Mouse (Mus musculus): ENCODE results near the gene Ppp1r21. TPM values are rescaled to one million over a fixed set of nuclear protein-coding genes. Genes with fewer than 3 reads are reported as not detected.

Ppp1r21 gene
- total RNA-seq, 2 experiments from 2014 or later: 84.6 to 85.9 TPM

GRCm38 (mm10) chr17:88556688-88557087 lies 26.8 kb downstream of the Ppp1r21 start:
- DNase-seq (ENCODE audit: low spot score in 2 of 2): no peak

GRCm38 (mm10) chr17:88558168-88558842 lies 28.4 kb downstream of the Ppp1r21 start:
- peak; percentile 65 to 68 for DNase-seq (ENCODE audit: low spot score in 2 of 2)
- intact Hi-C loops (cut with DNase I): loop anchor here (2.0 kb wide), 1 partner anchor 28 kb away; the partner anchor contains the start of gene Ppp1r21

More at GRCm38 (mm10) chr17:88556688-88557087, 26.8 kb downstream of the Ppp1r21 start:
- intact Hi-C loops (cut with DNase I): no loop called here

DNA sequence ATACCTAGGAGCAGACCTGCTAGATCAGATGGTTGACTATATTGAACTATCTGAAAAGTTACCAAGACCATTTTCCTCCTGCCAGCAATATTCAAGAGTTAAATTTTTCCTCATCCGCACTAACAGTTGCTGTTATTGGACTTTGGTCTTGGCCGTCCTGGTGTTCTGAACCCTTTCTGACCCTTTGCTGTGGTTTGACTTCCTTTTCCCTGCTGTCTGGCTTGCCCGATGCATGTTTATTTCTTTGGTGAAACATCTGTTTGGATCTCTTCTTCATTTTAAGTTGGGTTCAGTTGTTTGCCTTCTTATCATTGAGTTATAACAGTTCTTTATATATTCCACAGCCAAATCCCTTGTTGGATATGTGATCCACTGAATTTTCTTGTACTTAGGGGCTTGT lies 33.7 kb downstream of the Ppp1r21 start:
- intact Hi-C loops (cut with DNase I): no loop called here

GRCm38 (mm10) chr17:88569807-88570540 lies 40.1 kb downstream of the Ppp1r21 start:
- intact Hi-C loops (cut with DNase I): no loop called here
- DNase-seq (ENCODE audit: low spot score in 2 of 2): no peak

More for the DNA sequence above, 33.7 kb downstream of the Ppp1r21 start:
- no peak for DNase-seq (ENCODE audit: low spot score in 2 of 2)

- DNase-seq (ENCODE audit: low spot score in 2 of 2): no peak
- intact Hi-C loops (cut with DNase I): no loop called here
Measured at GRCm38 (mm10) chr17:88570784-88571183, 40.9 kb downstream of the Ppp1r21 start.

DNA sequence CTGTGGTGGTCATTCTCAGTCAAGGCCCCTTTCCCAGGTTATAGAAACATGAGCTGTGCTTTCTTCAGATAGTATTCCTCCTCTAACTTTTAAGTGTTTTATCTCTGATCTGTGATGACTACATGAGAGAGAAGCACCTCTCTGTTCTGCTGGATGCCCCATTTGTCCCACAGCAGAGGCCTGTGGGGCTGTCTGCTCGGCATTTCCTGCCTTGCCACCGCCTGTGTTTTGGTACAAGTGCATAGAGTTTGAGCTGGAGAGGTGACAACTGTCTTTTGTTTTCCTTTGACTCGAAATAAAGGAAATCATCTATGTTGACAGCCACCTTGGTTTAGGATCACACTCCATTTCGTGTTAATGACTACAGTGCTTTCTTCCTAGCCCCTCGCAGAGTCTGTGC lies 44.9 kb downstream of the Ppp1r21 start:
- intact Hi-C loops (cut with DNase I): no loop called here
- DNase-seq (ENCODE audit: low spot score in 2 of 2): no peak

GRCm38 (mm10) chr17:88578522-88579242 lies 48.8 kb downstream of the Ppp1r21 start:
- intact Hi-C loops (cut with DNase I): no loop called here
- DNase-seq (ENCODE audit: low spot score in 2 of 2): no peak

DNA sequence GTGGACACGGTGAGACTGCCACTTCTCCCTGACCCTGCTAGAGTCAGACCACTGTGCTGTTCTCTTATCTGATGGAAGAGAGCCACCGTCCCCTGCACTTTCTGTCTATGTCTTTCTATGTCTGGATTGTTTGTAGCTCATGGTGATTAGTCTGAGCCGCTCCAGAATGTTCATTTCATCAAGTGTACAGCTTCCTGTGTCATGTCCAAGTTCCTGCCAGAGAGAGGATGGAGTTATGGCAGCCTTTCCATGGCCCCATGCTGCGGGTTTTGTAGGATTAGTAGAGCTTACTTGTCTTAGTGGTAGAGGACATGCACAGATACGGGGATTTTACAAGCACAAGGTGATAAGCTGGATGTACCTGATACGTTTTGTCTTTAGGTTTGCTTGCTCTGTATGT lies 50.6 kb downstream of the Ppp1r21 start:
- intact Hi-C loops (cut with DNase I): no loop called here

GRCm38 (mm10) chr17:88581511-88582021 lies 51.6 kb downstream of the Ppp1r21 start:
- intact Hi-C loops (cut with DNase I): no loop called here
- peak in 1 of 2 experiments; percentile 28 for DNase-seq (ENCODE audit: low spot score in 2 of 2)

More for the DNA sequence above, 50.6 kb downstream of the Ppp1r21 start:
- DNase-seq (ENCODE audit: low spot score in 2 of 2): no peak

DNA sequence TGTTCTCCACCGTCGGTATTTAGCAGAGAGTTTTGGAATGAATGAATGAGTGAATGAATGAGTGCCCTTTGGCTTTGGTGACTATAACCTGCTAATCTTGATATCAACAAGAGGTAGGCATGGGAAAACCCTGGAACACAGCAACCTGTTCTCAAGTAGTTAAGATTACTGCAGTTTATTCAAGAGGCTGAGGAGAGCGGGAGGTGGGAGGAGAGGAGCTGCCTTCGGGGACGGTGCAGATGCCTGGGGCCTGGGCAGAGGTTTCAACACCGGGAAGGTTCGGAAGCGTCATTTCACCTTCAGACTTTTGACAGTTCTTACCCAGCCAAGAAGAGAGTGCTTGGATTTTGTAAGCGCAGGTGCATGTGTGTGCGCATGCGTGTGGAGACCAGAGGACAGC lies 53.1 kb downstream of the Ppp1r21 start:
- no peak for DNase-seq (ENCODE audit: low spot score in 2 of 2)
- intact Hi-C loops (cut with DNase I): no loop called here

DNA sequence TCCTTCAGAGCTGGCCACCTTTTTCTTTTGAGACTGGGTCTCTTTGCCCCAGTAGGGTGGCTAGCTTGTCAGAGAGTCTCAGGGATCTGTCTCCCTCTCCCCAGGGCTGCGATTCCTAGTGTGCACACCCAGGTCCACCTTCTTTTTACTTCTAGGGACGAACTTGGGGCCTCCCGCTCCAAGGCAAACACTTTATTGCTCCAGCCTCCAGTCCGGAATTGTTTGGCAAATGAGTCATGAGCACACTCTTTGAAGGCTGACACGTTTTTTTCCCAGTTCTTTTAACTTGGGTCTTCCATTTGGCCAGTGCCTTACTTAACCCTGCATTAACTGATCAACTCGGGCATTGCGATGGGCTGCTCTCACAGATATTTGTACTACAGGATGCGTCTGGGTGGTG lies 53.5 kb downstream of the Ppp1r21 start:
- intact Hi-C loops (cut with DNase I): no loop called here
- DNase-seq (ENCODE audit: low spot score in 2 of 2): no peak

GRCm38 (mm10) chr17:88587371-88587770 lies 57.5 kb downstream of the Ppp1r21 start:
- no peak for DNase-seq (ENCODE audit: low spot score in 2 of 2)
- intact Hi-C loops (cut with DNase I): no loop called here

- intact Hi-C loops (cut with DNase I): no loop called here
- DNase-seq (ENCODE audit: low spot score in 2 of 2): no peak
Measured at GRCm38 (mm10) chr17:88588228-88588627, 58.3 kb downstream of the Ppp1r21 start.

DNA sequence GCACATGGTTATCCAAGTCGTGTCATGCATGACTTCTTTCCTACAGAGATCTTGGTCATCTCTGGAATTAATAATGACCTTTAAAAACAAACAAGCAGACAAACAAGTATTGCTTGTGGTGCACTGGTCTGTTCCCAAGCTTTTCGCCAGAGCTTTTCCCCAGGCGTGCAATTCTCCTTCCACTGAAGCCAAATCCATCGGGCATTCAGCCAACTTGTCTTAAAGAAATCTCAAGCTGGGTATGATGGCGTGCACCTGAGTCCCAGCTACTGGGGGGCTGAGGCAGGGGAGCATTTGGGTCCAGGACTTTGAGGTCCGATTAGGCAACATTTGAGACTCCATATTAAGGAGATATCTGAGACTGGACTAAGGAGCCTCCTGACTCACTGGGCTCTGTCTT lies 60.3 kb downstream of the Ppp1r21 start:
- DNase-seq (ENCODE audit: low spot score in 2 of 2): no peak
- intact Hi-C loops (cut with DNase I): no loop called here

GRCm38 (mm10) chr17:88595071-88595470 lies 65.2 kb downstream of the Ppp1r21 start:
- DNase-seq (ENCODE audit: low spot score in 2 of 2): no peak
- intact Hi-C loops (cut with DNase I): no loop called here

DNA sequence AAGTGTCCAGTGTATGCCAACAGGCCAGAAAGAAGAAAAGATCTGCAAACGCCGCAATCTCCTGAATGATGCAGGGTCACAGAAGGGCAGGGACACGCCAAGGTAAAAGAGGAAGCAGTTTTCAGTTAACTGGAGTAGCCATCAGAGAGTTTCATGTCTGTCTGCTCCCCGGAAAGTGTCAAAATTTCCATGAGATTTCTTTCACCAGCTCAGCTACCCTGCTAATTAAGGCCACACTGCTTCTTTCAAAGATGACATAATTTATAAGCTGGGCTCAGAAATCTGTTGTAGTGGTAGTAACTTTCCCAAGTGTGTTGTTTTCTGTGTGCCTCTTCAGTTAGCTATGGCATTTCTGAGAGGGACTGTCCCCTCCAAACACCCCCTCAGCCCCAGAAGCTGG lies 66.2 kb downstream of the Ppp1r21 start:
- DNase-seq (ENCODE audit: low spot score in 2 of 2): no peak
- intact Hi-C loops (cut with DNase I): loop anchor here (2.0 kb wide), 1 partner anchor 45 kb away; no protein-coding TSS in a partner anchor

DNA sequence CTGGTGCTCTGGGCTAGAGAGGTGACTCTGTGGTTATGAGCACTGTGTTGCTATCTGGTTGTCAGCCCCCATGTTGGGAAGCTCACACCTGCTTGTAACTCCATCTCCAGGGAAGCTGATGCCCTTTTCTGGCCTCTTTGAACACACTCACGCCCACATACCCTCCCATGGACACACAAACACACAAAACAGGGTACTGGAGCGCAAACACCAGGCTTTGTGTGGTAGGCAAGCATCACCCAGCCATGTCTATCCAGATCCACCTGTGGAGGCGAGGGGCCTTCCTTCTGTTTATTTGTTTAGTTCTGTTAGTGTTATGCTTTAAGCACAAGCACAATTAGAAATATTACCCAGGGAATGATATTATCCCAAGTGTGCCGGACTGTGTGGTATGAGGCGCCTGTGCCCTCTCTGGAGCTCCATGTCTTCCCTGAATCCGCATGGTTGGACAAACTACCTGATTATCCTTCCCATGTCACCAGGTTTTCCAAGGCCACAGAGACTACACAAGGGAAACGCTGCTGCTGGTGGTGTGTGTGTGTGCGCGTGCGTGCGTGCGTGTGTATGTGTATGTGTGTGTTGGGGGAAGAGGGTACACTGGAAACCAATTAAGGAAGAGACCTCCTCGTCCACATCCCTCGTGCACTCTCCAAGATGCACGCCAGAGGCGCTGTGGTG lies 66.8 kb downstream of the Ppp1r21 start:
- intact Hi-C loops (cut with DNase I): loop anchor here (2.0 kb wide), 1 partner anchor 44 kb away; no protein-coding TSS in a partner anchor
- peak in 1 of 2 experiments; percentile 79 for DNase-seq (ENCODE audit: low spot score in 2 of 2)

GRCm38 (mm10) chr17:88597222-88598055 lies 67.5 kb downstream of the Ppp1r21 start, which contains the start of gene Ston1:
Ston1 (plus strand) TSS chr17:88597684.
- intact Hi-C loops (cut with DNase I): loop anchor here (2.0 kb wide), 2 partner anchors 31 to 43 kb away; no protein-coding TSS in a partner anchor
- DNase-seq (ENCODE audit: low spot score in 2 of 2): peak in 1 of 2 experiments; percentile 77

Data from left cerebral cortex, postnatal 25 days (tissue).